Comparison of ENCODE assay signal across 28 mouse cellular contexts in genomic region chr2:91980830-91981229, GRCm38 (mm10). TPM values are rescaled to one million over a fixed set of nuclear protein-coding genes. Genes with fewer than 3 reads are reported as not detected.
A peak's percentile ranks its signal among the peaks of the same experiment; 100 is the strongest.
DNase-seq lines count a peak whose midpoint lies in the region; ATAC-seq lines count a peak whose summit lies in the region.
"Had no signal": no experiment of that assay in that cellular context is flagged by ENCODE, and none has a peak within 500 bp of the region (broad histone marks: within the 10 kb centered on the region; RNA-seq: fewer than 3 reads in every experiment).

No protein-coding gene starts in this region.

- 47% methylated on average over 5 of the region's 5 CpGs for WGBS in forebrain, embryonic 10.5 days
- WGBS in forebrain, embryonic 16.5 days = 61% methylated on average over 5 of the region's 5 CpGs
- 47% methylated on average over 5 of the region's 5 CpGs for WGBS in midbrain, embryonic 10.5 days
- 44% methylated on average over 5 of the region's 5 CpGs for WGBS in midbrain, embryonic 14.5 days

- H3K9ac ChIP-seq in forebrain, embryonic 16.5 days (replicated peaks; ENCODE audit: low read depth, low read length) = no peak overlapping the region
- no peak overlapping the region for H3K9ac ChIP-seq in midbrain, embryonic 14.5 days (replicated peaks; ENCODE audit: low read length)
- H3K9ac ChIP-seq: embryonic facial prominence, embryonic 12.5 days; forebrain, embryonic 12.5 days; forebrain, postnatal 0 days; hindbrain, embryonic 12.5 days had no signal

- H3K27me3 ChIP-seq in forebrain, embryonic 10.5 days (ENCODE audit: poor library complexity, severe bottlenecking) = peaks cover 43% of the 10 kb centered on the region
- peaks cover 13% of the 10 kb centered on the region; the same call in 1 of the 2 replicates for H3K27me3 ChIP-seq in forebrain, embryonic 16.5 days (replicated peaks; ENCODE audit: control insufficient read depth, insufficient read depth, low read length)
- peaks cover 59% of the 10 kb centered on the region for H3K27me3 ChIP-seq in midbrain, embryonic 10.5 days (ENCODE audit: low read depth, poor library complexity, severe bottlenecking)
- H3K27me3 ChIP-seq in midbrain, embryonic 14.5 days (ENCODE audit: control insufficient read depth, insufficient read depth, low read length) = peaks cover 13% of the 10 kb centered on the region

- ATAC-seq in forebrain, embryonic 16.5 days = no peak
- no peak for ATAC-seq in midbrain, embryonic 14.5 days (ENCODE audit: low FRiP score, low TSS enrichment)
- ATAC-seq in megakaryocyte progenitor cell, adult 5-6 weeks (replicated peaks; ENCODE audit: poor library complexity) = no peak
- ATAC-seq in granulocyte monocyte progenitor cell, adult 5-6 weeks (replicated peaks; ENCODE audit: poor library complexity, severe bottlenecking) = no peak
- ATAC-seq: hindbrain, postnatal 0 days had no signal

- peaks cover 71% of the 10 kb centered on the region for H3K4me1 ChIP-seq in forebrain, embryonic 10.5 days
- H3K4me1 ChIP-seq in forebrain, embryonic 16.5 days (replicated peaks; ENCODE audit: control insufficient read depth, insufficient read depth, low read length) = peaks cover 23% of the 10 kb centered on the region
- peaks cover 67% of the 10 kb centered on the region for H3K4me1 ChIP-seq in midbrain, embryonic 10.5 days
- peaks cover 26% of the 10 kb centered on the region for H3K4me1 ChIP-seq in midbrain, embryonic 14.5 days (ENCODE audit: control insufficient read depth, insufficient read depth, low read length)

- H3K4me2 ChIP-seq in forebrain, embryonic 16.5 days (ENCODE audit: low read length) = no peak overlapping the region
- no peak overlapping the region for H3K4me2 ChIP-seq in midbrain, embryonic 14.5 days (ENCODE audit: low read length)
- H3K4me2 ChIP-seq: embryonic facial prominence, embryonic 12.5 days; forebrain, embryonic 12.5 days; heart, embryonic 13.5 days; hindbrain, embryonic 12.5 days had no signal

- peak overlapping the region; percentile 66 for H3K27ac ChIP-seq in forebrain, embryonic 10.5 days
- no peak overlapping the region for H3K27ac ChIP-seq in forebrain, embryonic 16.5 days (ENCODE audit: low read length)
- H3K27ac ChIP-seq in midbrain, embryonic 10.5 days (replicated peaks) = peak overlapping the region; percentile 63; the same call in 1 of the 2 replicates
- H3K27ac ChIP-seq in midbrain, embryonic 14.5 days (replicated peaks; ENCODE audit: low read depth, low read length) = no peak overlapping the region
- H3K27ac ChIP-seq: embryonic facial prominence, embryonic 12.5 days; heart, embryonic 13.5 days; hindbrain, embryonic 12.5 days; hindbrain, postnatal 0 days had no signal

- DNase-seq in forebrain, embryonic 10.5 days (ENCODE audit: extremely low spot score, low spot score) = no peak
- no peak for DNase-seq in midbrain, embryonic 10.5 days (ENCODE audit: low spot score)
- no peak for DNase-seq in midbrain, embryonic 14.5 days
- peak; percentile 59 for DNase-seq in R1 (ENCODE audit: low read depth, low spot score)
- DNase-seq: adrenal gland, postnatal 10 days; cerebellum, adult 11 months; cerebellum, adult 8-10 months; cerebellum, postnatal 14 days; forebrain, postnatal 0 days; gastrocnemius, postnatal 25 days; heart, adult 18-20 months; heart, postnatal 36 days; kidney, adult 11 months had no signal

- no peaks in the 10 kb centered on the region for H3K36me3 ChIP-seq in forebrain, embryonic 10.5 days (replicated peaks)
- H3K36me3 ChIP-seq in forebrain, embryonic 16.5 days (ENCODE audit: control insufficient read depth, insufficient read depth) = no peaks in the 10 kb centered on the region
- H3K36me3 ChIP-seq in midbrain, embryonic 10.5 days = no peaks in the 10 kb centered on the region
- no peaks in the 10 kb centered on the region for H3K36me3 ChIP-seq in midbrain, embryonic 14.5 days (ENCODE audit: control insufficient read depth, insufficient read depth, low read length)
- H3K36me3 ChIP-seq: embryonic facial prominence, embryonic 12.5 days; forebrain, embryonic 12.5 days; G1E; hindbrain, embryonic 12.5 days had no signal

- no peaks in the 10 kb centered on the region for H3K9me3 ChIP-seq in forebrain, embryonic 10.5 days
- no peaks in the 10 kb centered on the region for H3K9me3 ChIP-seq in forebrain, embryonic 16.5 days (ENCODE audit: control insufficient read depth, low read length)
- H3K9me3 ChIP-seq in midbrain, embryonic 10.5 days (replicated peaks) = no peaks in the 10 kb centered on the region
- no peaks in the 10 kb centered on the region for H3K9me3 ChIP-seq in midbrain, embryonic 14.5 days (ENCODE audit: control insufficient read depth, low read length)
- H3K9me3 ChIP-seq: embryonic facial prominence, embryonic 12.5 days; forebrain, embryonic 12.5 days; G1E; heart, embryonic 13.5 days; hindbrain, embryonic 12.5 days had no signal

- no peak overlapping the region for H3K4me3 ChIP-seq in forebrain, embryonic 10.5 days
- H3K4me3 ChIP-seq in forebrain, embryonic 16.5 days (replicated peaks; ENCODE audit: low read length) = no peak overlapping the region
- no peak overlapping the region for H3K4me3 ChIP-seq in midbrain, embryonic 10.5 days
- H3K4me3 ChIP-seq in midbrain, embryonic 14.5 days (replicated peaks; ENCODE audit: low read depth, low read length) = no peak overlapping the region
- H3K4me3 ChIP-seq: embryonic facial prominence, embryonic 12.5 days; forebrain, embryonic 12.5 days; heart, embryonic 13.5 days; hindbrain, embryonic 12.5 days had no signal

RNA-seq across cellular contexts. Expression of gene Dgkz, which starts 5.2 kb away (rescaled TPM):
- polyA plus RNA-seq in forebrain, embryonic 10.5 days (2016; fragmentation: Nextera tagmentation; extraction: Ambion mirVana) = 35.1 and 39.1 TPM in 2 replicates
- polyA plus RNA-seq in forebrain, embryonic 16.5 days (2015; fragmentation: Nextera tagmentation; extraction: Ambion mirVana) = 28.7 and 33.6 TPM in 2 replicates
- 28.3 and 35.0 TPM in 2 replicates for polyA plus RNA-seq in midbrain, embryonic 10.5 days (2016; fragmentation: Nextera tagmentation; extraction: Ambion mirVana)
- polyA plus RNA-seq in midbrain, embryonic 14.5 days (2014; fragmentation: Nextera tagmentation; extraction: Ambion mirVana) = 27.5 and 32.0 TPM in 2 replicates
- total RNA-seq in megakaryocyte progenitor cell, adult 5-6 weeks (2015) = 111 and 112 TPM in 2 replicates
- 76.3 and 94.7 TPM in 2 replicates for total RNA-seq in megakaryocyte progenitor cell, adult 5-6 weeks (2017)
- 115 and 135 TPM in 2 replicates for total RNA-seq in granulocyte monocyte progenitor cell, adult 5-6 weeks (2014; fragmentation: Nextera tagmentation)
- total RNA-seq in granulocyte monocyte progenitor cell, adult 5-6 weeks (2017) = 75.7 and 89.4 TPM in 2 replicates

RNA-seq across cellular contexts. Expression of gene Gm9821, which starts 35.3 kb away (rescaled TPM):
- polyA plus RNA-seq in forebrain, embryonic 10.5 days (2016; fragmentation: Nextera tagmentation; extraction: Ambion mirVana) = 0.44 and 0.52 TPM in 2 replicates
- 0.37 and 0.46 TPM in 2 replicates for polyA plus RNA-seq in forebrain, embryonic 16.5 days (2015; fragmentation: Nextera tagmentation; extraction: Ambion mirVana)
- 0.12 and 0.19 TPM in 2 replicates for polyA plus RNA-seq in midbrain, embryonic 10.5 days (2016; fragmentation: Nextera tagmentation; extraction: Ambion mirVana)
- 0.14 and 0.26 TPM in 2 replicates for polyA plus RNA-seq in midbrain, embryonic 14.5 days (2014; fragmentation: Nextera tagmentation; extraction: Ambion mirVana)
- total RNA-seq in megakaryocyte progenitor cell, adult 5-6 weeks (2015) = not detected in 2 replicates
- 0.21 and 0.95 TPM in 2 replicates for total RNA-seq in megakaryocyte progenitor cell, adult 5-6 weeks (2017)
- total RNA-seq in granulocyte monocyte progenitor cell, adult 5-6 weeks (2014; fragmentation: Nextera tagmentation) = not detected in 2 replicates
- 0.21 TPM in 1 of 2 replicates, not detected in the other for total RNA-seq in granulocyte monocyte progenitor cell, adult 5-6 weeks (2017)
- total RNA-seq: adrenal gland, postnatal 10 days; adrenal gland, postnatal 4 days; forebrain, postnatal 0 days; gastrocnemius, adult 18-20 months; gastrocnemius, postnatal 25 days; heart, adult 18-20 months; heart, postnatal 36 days; hindbrain, postnatal 0 days had no signal
- polyA plus RNA-seq: brain, embryonic 14.5 days; forebrain, postnatal 0 days had no signal

RNA-seq across cellular contexts. Expression of gene Creb3l1, which starts 43.5 kb away (rescaled TPM):
- polyA plus RNA-seq in forebrain, embryonic 10.5 days (2016; fragmentation: Nextera tagmentation; extraction: Ambion mirVana) = 0.73 and 0.86 TPM in 2 replicates
- 1.3 and 1.9 TPM in 2 replicates for polyA plus RNA-seq in forebrain, embryonic 16.5 days (2015; fragmentation: Nextera tagmentation; extraction: Ambion mirVana)
- polyA plus RNA-seq in midbrain, embryonic 10.5 days (2016; fragmentation: Nextera tagmentation; extraction: Ambion mirVana) = 0.96 and 1.6 TPM in 2 replicates
- polyA plus RNA-seq in midbrain, embryonic 14.5 days (2014; fragmentation: Nextera tagmentation; extraction: Ambion mirVana) = 0.69 and 2.0 TPM in 2 replicates
- total RNA-seq in megakaryocyte progenitor cell, adult 5-6 weeks (2015) = 1.1 and 2.0 TPM in 2 replicates
- 0.10 and 0.37 TPM in 2 replicates for total RNA-seq in megakaryocyte progenitor cell, adult 5-6 weeks (2017)
- 1.1 and 2.2 TPM in 2 replicates for total RNA-seq in granulocyte monocyte progenitor cell, adult 5-6 weeks (2014; fragmentation: Nextera tagmentation)
- 0.69 TPM in 1 of 2 replicates, not detected in the other for total RNA-seq in granulocyte monocyte progenitor cell, adult 5-6 weeks (2017)

RNA-seq across cellular contexts. Expression of gene Mdk, which starts 48.7 kb away (rescaled TPM):
- polyA plus RNA-seq in forebrain, embryonic 10.5 days (2016; fragmentation: Nextera tagmentation; extraction: Ambion mirVana) = 1,773 and 1,865 TPM in 2 replicates
- 256 and 290 TPM in 2 replicates for polyA plus RNA-seq in forebrain, embryonic 16.5 days (2015; fragmentation: Nextera tagmentation; extraction: Ambion mirVana)
- 1,290 and 1,659 TPM in 2 replicates for polyA plus RNA-seq in midbrain, embryonic 10.5 days (2016; fragmentation: Nextera tagmentation; extraction: Ambion mirVana)
- polyA plus RNA-seq in midbrain, embryonic 14.5 days (2014; fragmentation: Nextera tagmentation; extraction: Ambion mirVana) = 131 and 196 TPM in 2 replicates
- total RNA-seq in megakaryocyte progenitor cell, adult 5-6 weeks (2015) = 0.32 and 0.86 TPM in 2 replicates
- 0.12 and 0.30 TPM in 2 replicates for total RNA-seq in megakaryocyte progenitor cell, adult 5-6 weeks (2017)
- 1.3 and 4.1 TPM in 2 replicates for total RNA-seq in granulocyte monocyte progenitor cell, adult 5-6 weeks (2014; fragmentation: Nextera tagmentation)
- not detected in 2 replicates for total RNA-seq in granulocyte monocyte progenitor cell, adult 5-6 weeks (2017)
- total RNA-seq: common myeloid progenitor, adult 5-6 weeks had no signal

RNA-seq across cellular contexts. Expression of gene Chrm4, which starts 53.8 kb away (rescaled TPM):
- polyA plus RNA-seq in forebrain, embryonic 10.5 days (2016; fragmentation: Nextera tagmentation; extraction: Ambion mirVana) = 0.12 and 0.77 TPM in 2 replicates
- 2.4 and 2.6 TPM in 2 replicates for polyA plus RNA-seq in forebrain, embryonic 16.5 days (2015; fragmentation: Nextera tagmentation; extraction: Ambion mirVana)
- polyA plus RNA-seq in midbrain, embryonic 10.5 days (2016; fragmentation: Nextera tagmentation; extraction: Ambion mirVana) = 0.81 and 1.0 TPM in 2 replicates
- polyA plus RNA-seq in midbrain, embryonic 14.5 days (2014; fragmentation: Nextera tagmentation; extraction: Ambion mirVana) = 0.34 and 0.65 TPM in 2 replicates
- total RNA-seq in megakaryocyte progenitor cell, adult 5-6 weeks (2015) = 0.17 TPM in 2 replicates
- total RNA-seq in megakaryocyte progenitor cell, adult 5-6 weeks (2017) = 0.17 TPM in 1 of 2 replicates, not detected in the other
- total RNA-seq in granulocyte monocyte progenitor cell, adult 5-6 weeks (2014; fragmentation: Nextera tagmentation) = not detected in 2 replicates
- total RNA-seq in granulocyte monocyte progenitor cell, adult 5-6 weeks (2017) = 0.26 TPM in 1 of 2 replicates, not detected in the other
- total RNA-seq: gastrocnemius, adult 18-20 months; gastrocnemius, postnatal 25 days; heart, adult 18-20 months; heart, postnatal 36 days had no signal
- polyA plus RNA-seq: G1E; heart, embryonic 13.5 days; heart, postnatal 0 days; intestine, embryonic 14.5 days had no signal

Comparison
In these comparisons a context has a peak if more than half of its experiments do, and no peak if none do; other contexts are left out.
1. H3K27ac ChIP-seq: peak in forebrain, embryonic 10.5 days (single experiment) and midbrain, embryonic 10.5 days (single experiment); none in forebrain, embryonic 16.5 days (single experiment) and midbrain, embryonic 14.5 days (single experiment).